Mouse (Mus musculus): ENCODE measurements at regions not wholly inside any gene's neighbourhood (a gene's known extent, or its start where the extent isn't known, plus 50 kb on each side); places are given as distances from the start of the nearest gene placed in this dataset.

DNA sequence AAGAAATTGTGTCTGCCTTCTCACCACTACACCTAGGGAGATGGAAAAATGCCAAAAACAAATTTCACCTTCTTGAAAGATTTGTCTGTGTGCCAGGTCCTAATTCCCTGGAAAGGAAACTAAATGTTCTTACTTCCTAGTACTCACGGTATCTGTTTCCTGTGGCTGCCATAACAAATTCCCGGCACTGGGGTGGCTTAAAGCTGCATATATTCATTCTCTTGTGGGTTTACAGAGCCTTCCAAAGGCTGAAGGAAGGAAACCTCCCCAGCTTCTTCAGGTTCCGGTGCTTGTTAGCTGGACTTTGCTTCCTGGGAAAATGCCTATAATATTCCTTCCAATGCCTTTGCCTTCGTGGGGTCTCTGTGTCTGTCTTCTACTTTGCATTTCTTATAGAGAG lies 203.3 kb upstream of the Btbd3 start:
- TF ChIP-seq POLR2A (IDR thresholded peaks at IDR 0.05; ENCODE audit: low read depth, low read length), result no peak
- no peak for TF ChIP-seq CTCF (IDR thresholded peaks at IDR 0.05; ENCODE audit: extremely low read depth, insufficient read length, insufficient replicate concordance, low read depth, low read length)
